Mouse (Mus musculus) cerebellum, adult 2 months (tissue): ENCODE results near the gene Nrxn3.

Experiments used
- CTCF ChIP-seq: fragments of 200-500 bp; IDR thresholded peaks from 2 replicates; pipeline ENCODE4 v1.5.1; 2011; ENCODE audit warnings: low read depth, mild to moderate bottlenecking, control low read depth, low read length, moderate library complexity, borderline replicate concordance; ENCODE audit not compliant: insufficient read depth
- POLR2A ChIP-seq: fragments of 200-500 bp; IDR thresholded peaks from 2 replicates; pipeline ENCODE4 v1.6.1; 2011; ENCODE audit warnings: low read length, control low read depth, borderline replicate concordance; ENCODE audit not compliant: insufficient read depth

GRCm38 (mm10) chr12:88944967-88945366 is 222.3 kb downstream of the Nrxn3 start:
- TF ChIP-seq CTCF: no peak
- no peak for TF ChIP-seq POLR2A
